Mouse (Mus musculus) liver, adult (tissue): ENCODE data around the gene Fam186a.

Experiments
- GATA4 ChIP-seq: IDR thresholded peaks from 2 replicates; pipeline ENCODE4 v1.6.1; 2014; ENCODE audit warnings: mild to moderate bottlenecking, low read length; ENCODE audit not compliant: insufficient replicate concordance

The Fam186a gene

GRCm38 (mm10) chr15:99890412-99891236, 76.2 kb downstream of the Fam186a start:
- no peak for TF ChIP-seq GATA4

- no peak; the same call in 1 of the 2 replicates for TF ChIP-seq GATA4
Observed at GRCm38 (mm10) chr15:99889275-99889874, 77.5 kb downstream of the Fam186a start.

DNA sequence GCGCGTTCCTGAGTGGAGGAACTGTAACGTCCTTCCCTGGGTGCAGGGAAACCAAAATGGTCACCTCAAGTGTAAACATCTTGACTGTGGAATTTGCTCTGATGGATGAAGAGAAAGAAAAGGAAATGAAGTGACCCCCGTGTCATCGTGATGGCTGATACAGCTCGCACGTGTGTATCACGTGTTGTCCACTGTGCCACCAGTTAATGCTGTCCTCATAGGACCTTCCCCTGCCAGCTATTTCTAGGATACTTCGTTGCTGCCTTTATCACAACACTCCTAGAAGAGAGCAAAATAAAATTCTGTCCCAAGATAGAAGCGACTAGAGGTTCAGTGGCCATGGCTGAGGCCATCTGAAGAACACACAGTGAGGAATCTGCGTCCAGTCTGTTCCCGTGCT, 82.8 kb downstream of the Fam186a start:
- no peak; the same call in 1 of the 2 replicates for TF ChIP-seq GATA4

- TF ChIP-seq GATA4 = no peak
Observed at GRCm38 (mm10) chr15:99878541-99878940, 88.3 kb downstream of the Fam186a start.

DNA sequence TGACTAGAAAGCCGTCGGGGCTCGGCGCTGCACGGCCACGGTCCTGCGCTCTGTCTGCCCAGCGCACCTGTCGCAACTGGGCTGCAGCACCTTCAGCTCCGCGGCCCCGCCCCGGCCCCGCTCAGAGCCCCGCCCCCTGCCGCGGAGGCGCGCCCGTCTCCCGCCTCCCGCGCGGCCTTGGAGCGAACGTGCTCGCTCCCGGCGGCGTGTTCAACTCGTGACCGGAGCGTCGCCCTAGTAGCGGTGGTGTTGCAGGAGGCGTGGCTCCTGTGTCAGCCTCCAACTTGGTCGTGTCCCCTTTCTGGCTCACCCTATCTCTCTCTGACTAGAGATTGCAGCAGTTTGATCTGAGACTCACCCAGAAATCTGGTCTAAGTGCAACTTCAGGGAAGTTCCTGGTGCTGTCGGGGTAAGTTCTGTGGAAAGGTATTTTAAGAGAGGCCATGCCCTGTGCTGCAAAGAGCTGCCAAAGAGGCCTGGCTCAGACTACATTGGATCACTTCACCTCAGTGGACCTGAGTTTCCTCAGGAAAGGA, 91.5 kb downstream of the Fam186a start, which contains the start of gene Lima1:
Gene Lima1 (minus strand): TSS at position 123 of the 536 bp plus-strand sequence.
- TF ChIP-seq GATA4 = peak; percentile 76; the same call in 1 of the 2 replicates

DNA sequence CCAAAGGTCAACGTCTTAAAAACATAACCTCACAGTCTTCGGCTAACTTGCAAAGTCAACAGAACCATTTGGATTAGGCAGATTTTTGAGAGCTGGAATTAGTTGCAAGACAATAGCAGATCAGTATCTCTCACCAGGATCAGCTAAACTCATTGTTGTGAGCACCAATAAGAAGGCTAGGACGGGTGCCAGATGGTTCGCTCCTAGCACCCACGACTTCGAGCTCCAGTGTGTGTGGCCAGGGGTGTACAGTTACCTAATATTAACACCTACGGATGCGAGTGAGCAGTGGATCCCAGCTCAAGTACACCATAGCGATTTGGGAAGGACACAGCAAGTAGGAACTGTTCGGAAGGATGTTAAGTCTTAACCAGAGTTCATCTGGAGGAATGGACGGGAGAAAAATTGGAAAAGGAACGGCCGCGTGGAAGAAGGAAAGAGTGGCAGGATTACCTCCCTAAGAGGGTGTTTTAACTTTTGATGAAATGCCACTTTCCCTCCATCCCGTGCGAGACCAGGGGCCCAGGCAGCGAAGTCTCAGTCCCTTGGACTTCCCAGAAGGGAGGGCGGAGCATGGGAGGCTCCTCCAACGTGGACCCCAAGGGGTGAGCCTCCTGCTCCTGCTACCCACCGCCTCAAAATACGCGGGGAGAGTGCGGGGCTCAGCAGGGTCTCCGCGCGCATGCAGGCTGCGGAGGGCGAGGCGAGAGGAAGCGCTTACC, 92.1 kb downstream of the Fam186a start:
- TF ChIP-seq GATA4 = no peak

DNA sequence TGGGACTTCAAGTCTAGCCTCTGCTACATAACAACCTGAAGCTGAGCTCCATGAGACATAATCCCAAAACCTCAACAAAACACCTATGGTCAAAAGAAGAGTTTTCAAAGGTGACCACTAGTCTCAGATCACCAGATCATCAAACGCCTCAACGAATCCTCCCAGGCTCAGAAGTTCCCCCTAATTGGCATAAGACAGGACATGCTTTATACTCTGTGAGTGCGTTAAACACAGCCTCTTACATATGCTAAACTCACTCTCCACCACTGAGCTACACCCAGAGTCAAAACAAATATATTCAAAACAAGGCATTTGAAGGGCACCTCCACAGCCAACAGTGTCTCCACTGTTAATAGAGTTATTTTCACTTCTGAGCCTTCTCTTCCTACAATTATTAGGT, 94.3 kb downstream of the Fam186a start:
- no peak for TF ChIP-seq GATA4
